Mouse (Mus musculus) kidney, postnatal 25 days (tissue): Measurements from ENCODE around the gene Cpt2.

Experiments
- DNase-seq, 2 experiments: peaks; one replicate each; pipeline ENCODE4 v3.0.0; 2021; ENCODE audit warnings: mixed read lengths in 2 of 2

Cpt2 gene

DNA sequence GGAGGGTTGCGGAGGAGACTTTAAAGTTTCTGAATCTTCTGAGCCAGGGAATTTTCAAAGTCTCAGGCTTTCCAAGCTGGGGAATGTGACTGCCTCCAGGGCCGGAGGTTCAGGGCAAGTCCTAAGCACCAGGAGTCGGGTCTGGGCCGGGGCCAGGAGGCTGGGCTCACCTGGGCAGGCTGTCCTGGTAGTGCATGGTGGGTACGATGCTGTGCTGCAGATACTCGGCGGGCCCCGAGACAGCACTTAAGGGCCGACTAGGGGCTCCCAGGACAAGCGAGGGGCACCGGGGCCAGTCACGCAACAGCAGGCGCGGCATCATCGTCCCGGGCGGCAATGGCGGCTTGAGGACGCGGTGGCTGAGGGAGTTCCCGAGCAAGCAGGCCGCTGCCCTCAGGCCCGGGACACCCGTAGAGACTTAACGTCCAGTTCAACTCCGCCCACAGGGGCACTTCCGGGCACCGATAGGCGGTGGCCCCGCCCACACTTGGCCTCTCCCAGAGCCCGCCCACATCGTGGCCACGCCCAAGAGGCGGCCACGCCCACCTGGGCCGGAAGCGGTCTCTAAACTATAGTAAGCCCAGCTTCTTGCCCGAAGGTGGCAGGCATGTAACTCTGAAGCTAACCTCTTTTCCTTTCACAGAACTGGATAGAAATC is at the start of gene Cpt2:
Cpt2 (minus strand) TSS at position 466 of the 658 bp plus-strand sequence.
- peak; percentile 97 to 98 for DNase-seq

GRCm38 (mm10) chr4:107971162-107971561 is 47.8 kb upstream of the Cpt2 start:
- DNase-seq = no peak

DNA sequence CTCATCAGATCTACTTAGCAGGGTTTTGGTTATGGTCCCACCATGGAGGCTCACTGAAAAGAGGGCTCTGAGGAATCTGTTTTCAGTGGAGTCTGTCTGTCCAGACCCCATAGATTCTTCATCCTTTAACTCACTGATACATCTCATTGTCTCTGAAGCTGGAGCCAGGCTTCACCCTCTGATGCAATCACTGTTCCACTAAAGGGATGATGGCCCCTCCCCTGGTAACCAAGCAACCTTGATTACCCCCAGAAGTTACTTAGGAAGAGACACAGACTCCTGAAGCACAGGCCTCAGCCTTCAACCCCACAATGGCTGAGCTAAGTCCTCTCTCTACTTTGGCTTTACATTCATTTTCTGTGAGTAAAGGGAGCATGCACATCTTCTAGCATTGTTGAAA is 46.4 kb upstream of the Cpt2 start:
- DNase-seq = no peak

DNA sequence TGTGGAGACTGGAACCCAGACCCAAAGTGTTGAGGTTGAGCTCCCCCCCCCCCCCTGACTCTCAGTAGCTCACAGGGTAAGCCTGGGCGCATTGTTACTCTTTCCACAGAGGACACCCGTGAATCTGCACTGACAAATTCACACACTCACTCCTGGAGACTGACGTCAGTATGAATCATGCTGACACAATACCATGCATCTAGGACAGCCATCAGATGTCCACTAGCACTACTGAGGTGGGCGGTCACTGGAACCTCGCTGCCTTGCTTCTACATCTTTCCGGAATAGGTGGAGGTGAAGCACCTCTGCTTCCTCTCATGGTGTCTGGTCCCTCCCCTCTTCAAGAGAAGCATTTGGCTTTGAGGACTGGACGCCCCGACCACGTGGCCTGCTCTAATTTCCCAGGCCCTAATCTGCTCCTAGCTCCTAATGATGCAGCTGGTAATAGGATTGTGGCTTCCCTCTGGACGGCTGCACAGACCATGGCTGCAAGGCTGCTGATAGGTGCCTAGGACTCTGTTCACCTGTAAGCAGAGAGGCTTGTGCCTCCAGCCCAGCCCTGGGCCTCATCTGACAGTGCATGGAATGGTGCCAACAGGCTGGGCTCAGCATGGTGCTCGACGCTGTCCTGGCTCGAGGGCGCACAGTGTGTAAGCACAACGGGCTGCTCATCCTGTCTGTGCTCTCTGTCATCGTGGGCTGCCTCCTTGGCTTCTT is 44.7 kb upstream of the Cpt2 start, which contains the start of gene Slc1a7:
Slc1a7 (plus strand) TSS at position 367 of the 717 bp plus-strand sequence.
- DNase-seq = no peak

GRCm38 (mm10) chr4:107966416-107967109 is 43.2 kb upstream of the Cpt2 start:
- DNase-seq = no peak

DNA sequence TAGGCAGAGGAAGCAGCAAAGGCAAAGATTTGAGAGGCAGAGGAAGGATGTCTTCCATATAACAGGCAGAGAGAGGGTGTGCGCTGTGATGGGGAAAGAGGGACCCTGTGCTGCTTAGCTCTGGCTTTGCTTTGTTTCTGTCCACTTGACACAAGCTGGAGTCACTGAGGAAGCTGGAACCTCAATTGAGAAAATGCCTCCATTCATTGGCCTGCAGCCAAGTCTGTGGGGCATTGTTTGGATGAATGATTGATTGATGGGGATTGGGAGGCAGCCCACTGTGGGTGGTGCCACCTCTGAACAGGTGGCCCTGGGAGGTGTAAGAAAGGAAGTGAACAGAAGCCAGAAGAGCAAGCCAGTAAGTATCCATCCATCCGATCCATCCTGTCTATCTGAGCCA is 39.4 kb upstream of the Cpt2 start:
- peak in 1 of 2 experiments; percentile 32 for DNase-seq

- DNase-seq = peak; percentile 33 to 56
Observed at GRCm38 (mm10) chr4:107962044-107962732, 38.8 kb upstream of the Cpt2 start.

- no peak for DNase-seq
Observed at GRCm38 (mm10) chr4:107958487-107958886, 35.1 kb upstream of the Cpt2 start.

- DNase-seq = no peak
Observed at GRCm38 (mm10) chr4:107955691-107956090, 32.3 kb upstream of the Cpt2 start.

- DNase-seq = peak in 1 of 2 experiments; percentile 38
Observed at GRCm38 (mm10) chr4:107952845-107953244, 29.4 kb upstream of the Cpt2 start.

- no peak for DNase-seq
Observed at GRCm38 (mm10) chr4:107949918-107950317, 26.5 kb upstream of the Cpt2 start.

DNA sequence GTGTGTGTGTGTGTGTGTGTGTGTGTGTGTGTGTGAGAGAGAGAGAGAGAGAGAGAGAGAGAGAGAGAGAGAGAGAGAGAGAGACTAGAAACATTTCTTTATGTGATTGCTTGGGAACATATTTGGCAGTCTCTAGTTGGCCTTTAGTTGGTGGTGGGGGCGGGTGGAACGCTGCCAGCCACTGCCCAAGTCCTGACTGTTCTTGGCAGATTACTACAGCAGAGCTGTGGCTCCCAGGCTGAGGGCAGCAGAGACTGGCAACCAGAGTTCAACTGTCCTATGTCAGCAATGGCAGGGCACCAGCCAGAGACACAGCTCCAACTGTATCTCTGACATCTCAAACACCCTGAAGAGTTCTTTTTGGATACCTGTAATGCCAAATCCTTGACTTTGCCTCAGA is 20.7 kb upstream of the Cpt2 start:
- peak; percentile 23 to 61 for DNase-seq

GRCm38 (mm10) chr4:107942741-107943140 is 19.3 kb upstream of the Cpt2 start:
- DNase-seq = no peak

- DNase-seq = peak in 1 of 2 experiments; percentile 23
Observed at GRCm38 (mm10) chr4:107938124-107938523, 14.7 kb upstream of the Cpt2 start.

DNA sequence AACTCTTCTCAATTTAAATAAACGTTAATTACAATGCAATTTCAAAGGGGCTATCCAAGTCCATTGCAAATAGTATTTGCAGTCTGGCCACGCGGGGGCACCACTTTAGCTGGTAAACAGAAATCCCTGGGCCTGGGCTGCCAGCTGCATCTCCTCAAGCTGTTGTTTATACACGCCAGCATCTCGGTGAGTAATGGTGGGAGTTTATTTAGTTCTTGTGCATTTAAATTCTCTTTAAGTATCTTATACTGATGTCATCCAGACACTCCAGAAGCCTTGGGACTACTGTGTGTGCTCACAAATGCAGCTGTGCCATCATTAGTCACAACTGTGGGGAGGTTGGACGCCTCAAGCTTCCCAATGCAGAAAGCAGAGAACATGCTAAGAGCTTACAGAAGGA is 13.9 kb upstream of the Cpt2 start:
- peak; percentile 84 to 86 for DNase-seq

DNA sequence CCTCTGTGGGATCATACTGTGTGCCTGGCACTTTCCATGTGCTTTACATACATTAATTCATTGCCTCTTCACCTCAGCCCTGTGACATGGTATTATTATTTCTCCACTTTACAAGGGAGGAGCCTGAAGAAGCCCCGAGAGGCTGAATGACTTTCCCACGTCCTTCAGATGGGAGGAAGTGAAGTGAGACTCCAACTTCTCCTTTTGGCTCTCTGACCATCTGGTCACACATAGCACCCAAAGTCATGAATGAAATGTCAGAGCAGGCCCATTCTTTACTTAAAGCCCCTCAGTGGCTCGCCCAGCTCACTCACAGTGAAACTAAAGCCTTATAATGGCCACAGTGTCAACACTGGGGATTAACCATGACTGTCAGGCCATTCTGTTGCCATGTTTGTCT is 11.8 kb upstream of the Cpt2 start:
- peak in 1 of 2 experiments; percentile 2 for DNase-seq

DNA sequence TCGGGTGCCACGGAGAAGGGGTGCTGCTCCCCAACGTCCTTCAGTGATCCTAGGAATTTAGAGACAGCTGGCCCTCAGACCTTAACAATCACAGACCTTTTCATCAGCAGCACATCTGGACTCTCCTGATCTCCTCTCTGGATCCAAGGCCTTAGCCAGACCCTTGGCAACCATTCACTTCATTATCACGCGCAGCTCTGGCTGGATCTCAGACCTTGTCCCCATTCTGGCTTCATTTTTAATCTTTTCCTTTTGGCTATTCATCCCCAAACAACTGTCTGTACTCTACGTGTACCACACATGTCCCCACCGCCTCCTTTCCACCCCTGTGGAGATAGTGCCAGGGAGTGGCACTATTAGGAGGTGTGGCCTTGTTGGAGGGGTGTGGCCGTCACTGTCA is 9.8 kb upstream of the Cpt2 start:
- no peak for DNase-seq

DNA sequence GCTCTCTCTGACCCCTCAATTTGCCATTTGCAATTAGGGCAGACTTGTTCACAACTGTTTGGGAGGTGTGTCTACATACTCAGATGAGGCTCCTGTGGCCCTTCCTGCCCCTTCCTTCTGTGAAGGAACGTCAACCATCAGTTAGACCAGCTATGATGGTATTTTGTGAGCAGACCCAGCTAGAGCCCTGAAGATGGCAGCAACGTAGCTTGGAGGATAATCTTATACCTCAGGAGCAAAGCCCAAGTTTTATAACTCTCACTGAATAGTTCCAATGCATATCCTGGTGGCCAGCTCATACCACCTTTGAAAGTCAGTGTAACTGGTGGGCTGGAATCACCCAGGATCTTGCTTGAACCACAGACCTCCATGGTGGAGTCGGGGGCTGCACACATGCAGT is 8.0 kb upstream of the Cpt2 start:
- no peak for DNase-seq

DNA sequence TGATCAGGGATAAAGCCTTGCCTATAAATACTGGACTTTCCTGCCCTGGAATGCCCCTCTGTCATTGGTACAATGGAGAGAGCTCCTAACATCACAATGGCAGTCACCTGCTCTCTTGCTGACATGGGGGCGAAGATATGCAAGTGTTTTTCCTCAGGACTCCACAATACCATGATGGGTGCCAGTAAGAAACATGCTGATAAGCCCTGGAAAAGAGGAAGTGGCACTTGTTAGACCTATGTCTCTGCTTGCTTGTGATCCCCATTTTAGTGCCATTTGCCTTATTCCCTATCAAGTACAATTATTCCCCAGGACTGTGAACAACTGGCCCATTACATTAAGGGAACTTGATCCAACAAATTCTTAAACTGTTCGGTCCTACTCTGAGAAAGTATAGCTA is 5.3 kb upstream of the Cpt2 start:
- DNase-seq = no peak

DNA sequence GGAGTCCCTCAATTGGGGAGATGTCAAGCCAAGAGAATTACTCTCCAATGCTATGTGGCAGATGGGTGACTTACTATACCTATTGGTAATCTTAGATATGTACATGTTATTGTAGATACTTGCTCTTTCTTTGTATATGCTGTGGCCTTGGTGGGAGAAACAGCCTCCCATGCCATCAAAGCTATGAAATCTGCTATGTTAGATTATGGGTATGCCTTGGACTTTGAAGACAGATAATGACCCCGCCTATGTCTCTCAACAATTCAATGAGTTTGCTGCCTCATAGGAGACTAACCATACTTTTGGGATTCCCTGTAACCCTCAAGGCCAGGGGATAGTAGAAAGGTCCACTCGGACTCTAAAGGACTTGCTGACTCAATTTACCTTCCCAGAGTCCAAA is 4.9 kb upstream of the Cpt2 start:
- DNase-seq = no peak

DNA sequence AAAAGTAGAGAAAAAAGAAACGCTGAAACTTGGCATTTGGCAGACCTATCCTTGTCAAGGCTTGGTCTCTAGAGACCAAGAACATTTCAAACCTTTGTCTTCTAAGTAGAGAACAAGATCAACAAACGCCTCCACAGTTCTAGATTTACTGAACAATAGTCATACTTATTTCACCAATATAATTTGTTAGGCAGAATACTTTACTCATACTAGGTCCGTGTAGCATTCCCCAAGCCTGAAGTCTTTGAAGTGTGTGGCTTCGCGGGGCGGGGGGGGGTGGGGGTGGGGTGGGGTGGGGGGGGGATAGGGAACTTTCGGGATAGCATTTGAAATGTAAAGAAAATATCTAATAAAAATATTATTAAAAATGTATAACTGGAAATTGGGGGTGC is 389 bp upstream of the Cpt2 start:
- no peak for DNase-seq

DNA sequence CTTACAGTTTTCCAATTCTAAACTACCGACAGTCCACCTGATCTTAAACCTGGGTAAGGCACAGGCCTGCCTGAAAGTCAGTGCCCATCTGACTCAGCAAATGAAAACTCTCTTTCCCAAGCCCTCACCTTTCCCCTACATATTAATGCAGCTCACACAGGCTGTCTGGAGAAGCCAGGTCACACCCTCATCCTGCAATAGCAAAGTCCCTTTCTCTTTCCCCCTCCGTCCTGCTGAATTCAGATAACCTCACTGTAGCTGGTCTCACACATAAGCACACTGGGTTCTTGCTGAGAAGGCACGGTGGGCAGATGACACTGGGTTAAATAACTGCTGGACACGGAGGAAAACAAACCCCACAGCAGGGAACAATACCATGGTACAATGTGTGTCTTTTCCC is 1.5 kb downstream of the Cpt2 start:
- DNase-seq = peak; percentile 57 to 83

DNA sequence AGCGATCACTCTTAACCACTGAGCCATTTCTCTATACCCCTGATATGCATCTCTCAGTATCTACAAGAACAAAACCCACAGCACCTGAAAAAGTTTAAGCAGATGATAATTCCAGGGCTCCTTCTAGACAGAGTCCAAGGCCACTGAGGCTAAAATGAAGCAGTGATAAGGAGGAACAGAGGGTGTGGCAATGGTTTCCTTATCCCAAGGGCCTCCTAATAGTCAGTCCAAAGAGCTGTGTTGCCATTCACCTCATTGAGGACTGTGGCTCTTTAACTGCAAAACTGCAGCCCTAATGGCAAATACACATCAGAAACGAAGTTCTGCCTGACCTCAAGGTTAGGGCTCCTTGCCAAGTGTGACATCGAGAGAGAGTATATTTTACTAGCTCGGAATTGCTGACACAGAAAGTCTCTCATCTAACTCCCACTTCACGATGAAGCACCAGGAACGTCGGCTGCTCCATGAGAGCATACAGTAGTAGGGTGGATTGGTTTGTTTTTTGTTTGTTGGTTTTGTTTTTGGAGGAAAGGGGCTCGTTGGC is 2.2 kb downstream of the Cpt2 start:
- peak; percentile 84 to 87 for DNase-seq
